Mouse (Mus musculus) MEL (cell line): ENCODE measurements around the gene Sdccag8. TPM values are rescaled to one million over a fixed set of nuclear protein-coding genes. Genes with fewer than 3 reads are reported as not detected.

ENCODE experiments used
- DNase-seq: peaks from one replicate; pipeline ENCODE4 v3.0.0; 2011; ENCODE audit warnings: low read depth, low spot score
- H3K27ac ChIP-seq: 2 replicates; pipeline ENCODE4 v1.5.1; 2012; ENCODE audit warnings: low read depth, mild to moderate bottlenecking, control low read depth, low read length, moderate library complexity; ENCODE audit not compliant: control insufficient read depth
- H3K27me3 ChIP-seq, 2 experiments: fragments of 150-350 bp in 1 of 2; sonication (generic) in 1 of 2; 2 replicates each; pipeline ENCODE4 v1.6.1; 2012; ENCODE audit warnings: low read length in 2 of 2, mild to moderate bottlenecking in 2 of 2, improper control_type of control experiment in 1 of 2, moderate library complexity in 1 of 2; ENCODE audit not compliant: insufficient read depth in 2 of 2, control insufficient read depth in 1 of 2
- H3K36me3 ChIP-seq, 2 experiments: 2 replicates each; pipeline ENCODE4 v1.6.1; 2012 to 2014; ENCODE audit warnings: low read length in 2 of 2, improper control_type of control experiment in 1 of 2, inconsistent platforms in 1 of 2, mild to moderate bottlenecking in 1 of 2; ENCODE audit not compliant: insufficient read depth in 2 of 2, control insufficient read depth in 1 of 2
- H3K4me1 ChIP-seq, 2 experiments: fragments of 150-350 bp in 1 of 2; sonication (generic) in 1 of 2; 2 replicates each; pipeline ENCODE4 v1.6.1; 2012; ENCODE audit warnings: low read length in 2 of 2, improper control_type of control experiment in 1 of 2, mild to moderate bottlenecking in 1 of 2; ENCODE audit not compliant: insufficient read depth in 2 of 2, control insufficient read depth in 1 of 2
- H3K4me3 ChIP-seq, 2 experiments: fragments of 150-350 bp in 1 of 2; sonication (generic) in 1 of 2; 2 replicates each; pipeline ENCODE4 v1.5.1; 2012; ENCODE audit warnings: low read depth in 2 of 2, low read length in 2 of 2, mild to moderate bottlenecking in 2 of 2, moderate library complexity in 2 of 2, control low read depth in 1 of 2, improper control_type of control experiment in 1 of 2; ENCODE audit not compliant: control insufficient read depth in 1 of 2, insufficient read depth in 1 of 2
- H3K79me2 ChIP-seq: 2 replicates; pipeline ENCODE4 v1.6.1; 2012; ENCODE audit warnings: mild to moderate bottlenecking, low read length, moderate library complexity; ENCODE audit not compliant: control insufficient read depth, poor library complexity, insufficient read depth
- H3K9ac ChIP-seq: 2 replicates; pipeline ENCODE4 v1.6.1; 2012; ENCODE audit warnings: low read depth, mild to moderate bottlenecking, control low read depth, low read length, moderate library complexity; ENCODE audit not compliant: control insufficient read depth, poor library complexity, severe bottlenecking
- H3K9me3 ChIP-seq: fragments of 150-350 bp; sonication (generic); replicated peaks from 2 replicates; pipeline ENCODE4 v1.6.1; 2012; ENCODE audit warnings: mild to moderate bottlenecking, low read length, improper control_type of control experiment, moderate library complexity; ENCODE audit not compliant: insufficient read depth
- BHLHE40 ChIP-seq: IDR thresholded peaks from 2 replicates; pipeline ENCODE4 v1.6.1; 2012; ENCODE audit warnings: low read depth, mild to moderate bottlenecking, inconsistent platforms, low read length, improper control_type of control experiment, borderline replicate concordance
- CHD1 ChIP-seq: IDR thresholded peaks from 2 replicates; pipeline ENCODE4 v1.6.1; 2012; ENCODE audit warnings: low read depth, mild to moderate bottlenecking, inconsistent platforms, low read length, improper control_type of control experiment
- CTCF ChIP-seq, 3 experiments: IDR thresholded peaks in 2 of 3; conservative IDR thresholded peaks in 1 of 3; 2 replicates each; pipeline ENCODE4 v1.5.1; 2011 to 2012; ENCODE audit warnings: low read length in 3 of 3, low read depth in 2 of 3, mild to moderate bottlenecking in 2 of 3, improper control_type of control experiment in 1 of 3, inconsistent platforms in 1 of 3, mixed read lengths in 1 of 3, moderate library complexity in 1 of 3; ENCODE audit not compliant: control insufficient read depth in 1 of 3, insufficient read depth in 1 of 3, poor library complexity in 1 of 3, severe bottlenecking in 1 of 3
- ETS1 ChIP-seq: IDR thresholded peaks from 2 replicates; pipeline ENCODE4 v1.6.1; 2012; ENCODE audit warnings: low read depth, mild to moderate bottlenecking, inconsistent platforms, low read length, improper control_type of control experiment, moderate library complexity
- GABPA ChIP-seq: IDR thresholded peaks from 2 replicates; pipeline ENCODE4 v1.6.1; 2012; ENCODE audit warnings: low read depth, mild to moderate bottlenecking, inconsistent platforms, low read length, improper control_type of control experiment, moderate library complexity
- GATA1 ChIP-seq: IDR thresholded peaks from 2 replicates; pipeline ENCODE4 v1.6.1; 2011; ENCODE audit warnings: low read depth, low read length, improper control_type of control experiment
- HCFC1 ChIP-seq: IDR thresholded peaks from 2 replicates; pipeline ENCODE4 v1.6.1; 2012; ENCODE audit warnings: low read depth, mild to moderate bottlenecking, inconsistent platforms, low read length, improper control_type of control experiment, moderate library complexity
- JUND ChIP-seq: IDR thresholded peaks from 2 replicates; pipeline ENCODE4 v1.6.1; 2011; ENCODE audit warnings: low read depth, mild to moderate bottlenecking, improper control_type of control experiment, low read length
- MAFK ChIP-seq: IDR thresholded peaks from 2 replicates; pipeline ENCODE4 v1.6.1; 2011; ENCODE audit warnings: low read depth, mild to moderate bottlenecking, low read length, improper control_type of control experiment, borderline replicate concordance
- MAZ ChIP-seq: IDR thresholded peaks from 2 replicates; pipeline ENCODE4 v1.6.1; 2012; ENCODE audit warnings: low read depth, mild to moderate bottlenecking, inconsistent platforms, low read length, improper control_type of control experiment
- MXI1 ChIP-seq: IDR thresholded peaks from 2 replicates; pipeline ENCODE4 v1.6.1; 2011; ENCODE audit warnings: mild to moderate bottlenecking, low read depth, low read length, improper control_type of control experiment
- MYB ChIP-seq: IDR thresholded peaks from 2 replicates; pipeline ENCODE4 v1.6.1; 2011; ENCODE audit warnings: mild to moderate bottlenecking, low read depth, low read length, improper control_type of control experiment
- NELFE ChIP-seq: IDR thresholded peaks from 2 replicates; pipeline ENCODE4 v1.6.1; 2011; ENCODE audit warnings: low read depth, low read length, improper control_type of control experiment
- NRF1 ChIP-seq: IDR thresholded peaks from 2 replicates; pipeline ENCODE4 v1.6.1; 2014; ENCODE audit warnings: low read depth, mild to moderate bottlenecking, inconsistent platforms, low read length, improper control_type of control experiment, moderate library complexity; ENCODE audit not compliant: poor library complexity, insufficient read depth, severe bottlenecking
- POLR2AphosphoS2 ChIP-seq: IDR thresholded peaks from 2 replicates; pipeline ENCODE4 v1.6.1; 2011; ENCODE audit warnings: low read length, improper control_type of control experiment
- RCOR1 ChIP-seq: IDR thresholded peaks from 2 replicates; pipeline ENCODE4 v1.6.1; 2012; ENCODE audit warnings: low read depth, mild to moderate bottlenecking, inconsistent platforms, low read length, improper control_type of control experiment
- SMC3 ChIP-seq: IDR thresholded peaks from 2 replicates; pipeline ENCODE4 v1.6.1; 2011; ENCODE audit warnings: low read depth, low read length, improper control_type of control experiment
- TCF12 ChIP-seq: IDR thresholded peaks from 2 replicates; pipeline ENCODE4 v1.6.1; 2014; ENCODE audit warnings: low read depth, mild to moderate bottlenecking, inconsistent platforms, low read length, improper control_type of control experiment, moderate library complexity
- USF1 ChIP-seq: IDR thresholded peaks from 2 replicates; pipeline ENCODE4 v1.6.1; 2014; ENCODE audit warnings: low read depth, mild to moderate bottlenecking, inconsistent platforms, low read length, improper control_type of control experiment, moderate library complexity
- USF2 ChIP-seq, 2 experiments: IDR thresholded peaks; 2 replicates each; pipeline ENCODE4 v1.6.1; 2011 to 2012; ENCODE audit warnings: improper control_type of control experiment in 2 of 2, low read length in 2 of 2, borderline replicate concordance in 1 of 2, inconsistent platforms in 1 of 2, low read depth in 1 of 2, mild to moderate bottlenecking in 1 of 2; ENCODE audit not compliant: insufficient read depth in 1 of 2
- ZC3H11A ChIP-seq: IDR thresholded peaks from 2 replicates; pipeline ENCODE4 v1.6.1; 2012; ENCODE audit warnings: low read depth, mild to moderate bottlenecking, inconsistent platforms, low read length, improper control_type of control experiment
- ZKSCAN1 ChIP-seq: IDR thresholded peaks from 2 replicates; pipeline ENCODE4 v1.6.1; 2012; ENCODE audit warnings: low read depth, mild to moderate bottlenecking, inconsistent platforms, low read length, improper control_type of control experiment, moderate library complexity
- ZNF384 ChIP-seq: IDR thresholded peaks from 2 replicates; pipeline ENCODE4 v1.6.1; 2012; ENCODE audit warnings: low read depth, mild to moderate bottlenecking, inconsistent platforms, low read length, improper control_type of control experiment
- polyA plus RNA-seq, 2 experiments: library from polyadenylated mRNA; stranded (reverse) in 1 of 2; unstranded in 1 of 2; fragments of >175 nt in 1 of 2; fragments of >200 nt in 1 of 2; gene quantifications; 2 replicates each; pipeline versions ENCODE4 v1.2.1 to v1.2.4; 2012; ENCODE audit warnings: low replicate concordance in 2 of 2, low read depth in 1 of 2; ENCODE audit not compliant: insufficient read length in 2 of 2, insufficient read depth in 1 of 2, missing spikeins in 1 of 2
- total RNA-seq: library from RNA; depleted of rRNA; stranded (reverse); fragments of 300-350 nt; gene quantifications from 2 replicates; pipeline ENCODE4 v1.2.3, GENCODE M21; 2012

Sdccag8 gene
- total and polyA plus RNA-seq, 3 experiments, result 4.6 to 7.8 TPM; not detected in 1

DNA sequence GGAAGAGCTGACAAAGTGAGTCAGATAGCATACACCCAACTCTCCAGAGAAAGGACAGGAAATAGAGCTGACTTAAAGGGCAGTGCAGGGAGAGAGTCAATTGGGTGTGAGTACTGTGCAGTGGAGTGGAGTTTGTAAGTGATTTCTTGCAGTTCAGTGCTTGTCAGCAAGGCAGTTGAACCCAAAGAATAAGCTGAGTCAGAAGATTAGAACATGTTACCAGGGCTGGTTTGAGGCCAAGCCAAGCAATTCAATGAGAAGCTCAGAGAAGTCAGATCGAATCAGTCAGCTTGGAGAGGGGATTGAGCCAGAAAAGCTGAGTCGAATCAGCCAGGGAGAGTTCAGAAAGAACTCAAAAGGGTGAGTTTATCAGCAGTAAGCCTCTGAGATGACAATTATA is 247.3 kb downstream of the Sdccag8 start:
- peak; percentile 25 for DNase-seq
- no peaks in the 10 kb centered on the region for H3K27me3 ChIP-seq
- H3K27ac ChIP-seq, result no peak overlapping the region
- no peaks in the 10 kb centered on the region for H3K36me3 ChIP-seq
- no peaks in the 10 kb centered on the region for H3K79me2 ChIP-seq
- H3K9me3 ChIP-seq, result no peaks in the 10 kb centered on the region
- no peak overlapping the region for H3K4me3 ChIP-seq
- H3K9ac ChIP-seq, result no peak overlapping the region
- no peaks in the 10 kb centered on the region for H3K4me1 ChIP-seq
- TF ChIP-seq JUND, result no peak
- peak; percentile 37; the same call in 1 of the 2 replicates for TF ChIP-seq MAFK
- no peak for TF ChIP-seq ZKSCAN1
- TF ChIP-seq ETS1, result no peak
- TF ChIP-seq RCOR1, result no peak
- TF ChIP-seq GATA1, result no peak
- no peak for TF ChIP-seq ZNF384
- no peak for TF ChIP-seq POLR2AphosphoS2
- TF ChIP-seq, all 39 proteins: peak for 1

DNA sequence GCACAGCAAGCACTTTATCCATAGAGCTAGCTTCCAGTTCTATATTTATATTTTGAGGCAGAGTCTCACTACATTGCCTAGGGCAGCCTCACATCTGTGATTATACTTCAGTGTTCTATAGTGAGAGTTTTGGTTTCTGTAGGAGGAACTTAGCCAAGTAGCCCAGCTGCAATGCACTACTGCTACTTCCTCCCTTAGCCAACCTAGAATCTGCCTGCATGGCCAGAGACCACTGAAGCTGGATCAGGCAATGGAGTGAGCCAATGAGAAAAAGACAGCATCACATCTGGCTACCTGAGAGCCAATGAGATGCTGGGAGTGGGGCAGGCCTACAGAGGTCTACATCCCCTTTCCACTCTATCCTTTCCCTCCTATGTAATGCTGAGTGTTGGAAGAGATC is 251.3 kb downstream of the Sdccag8 start:
- Histone ChIP-seq H3K27ac (no peak overlapping the region), H3K27me3 (no peaks in the 10 kb centered on the region), H3K4me1 (no peaks in the 10 kb centered on the region), H3K4me3 (no peak overlapping the region), H3K79me2 (no peaks in the 10 kb centered on the region), H3K9ac (no peak overlapping the region), H3K9me3 (no peaks in the 10 kb centered on the region), H3K36me3 (no peaks in the 10 kb centered on the region)
- TF ChIP-seq GABPA (no peak), ZC3H11A (no peak), NRF1 (no peak), TCF12 (no peak), MAZ (no peak), RCOR1 (no peak), USF1 (no peak), SMC3 (no peak), ETS1 (no peak), USF2 (IDR thresholded peaks at IDR 0.05; ENCODE audit: borderline replicate concordance in 1 of 2, insufficient read depth in 1 of 2, low read depth in 1 of 2, low read length in 2 of 2) (no peak), MYB (no peak), CTCF (IDR thresholded peaks at IDR 0.05 in 2 of 3, conservative IDR thresholded peaks at IDR 0.05 in 1 of 3; ENCODE audit: control insufficient read depth in 1 of 3, insufficient read depth in 1 of 3, low read depth in 2 of 3, low read length in 3 of 3, poor library complexity in 1 of 3, severe bottlenecking in 1 of 3) (no peak), CHD1 (no peak), BHLHE40 (no peak), HCFC1 (no peak), POLR2AphosphoS2 (no peak), MXI1 (no peak), NELFE (no peak)
- DNase-seq, result peak; percentile 36
